Mouse (Mus musculus) heart, embryonic 11.5 days (tissue): ENCODE measurements around the gene Mras. TPM values are rescaled to one million over a fixed set of nuclear protein-coding genes. Genes with fewer than 3 reads are reported as not detected.

Source experiments
- ATAC-seq: fragments of 200-750 bp; cut with Nextera tagmentation; replicated peaks from 2 replicates; pipeline ENCODE4 v1.8.0; 2017; ENCODE audit warnings: moderate library complexity; ENCODE audit not compliant: insufficient number of reproducible peaks, low FRiP score, low TSS enrichment
- H3K27ac ChIP-seq: fragments of 300-500 bp; sonication (generic); 2 replicates; pipeline ENCODE4 v1.5.1; 2014; ENCODE audit warnings: mild to moderate bottlenecking, low read depth, low read length
- H3K27me3 ChIP-seq: fragments of 300-500 bp; sonication (generic); 2 replicates; pipeline ENCODE4 v1.6.1; 2014; ENCODE audit warnings: mild to moderate bottlenecking, low read length, mixed read lengths; ENCODE audit not compliant: control insufficient read depth, insufficient read depth
- H3K36me3 ChIP-seq: fragments of 300-500 bp; sonication (generic); 2 replicates; pipeline ENCODE4 v1.6.1; 2014; ENCODE audit warnings: mild to moderate bottlenecking, low read length, moderate library complexity, mixed read lengths; ENCODE audit not compliant: control insufficient read depth, insufficient read depth
- H3K4me1 ChIP-seq: fragments of 300-500 bp; sonication (generic); 2 replicates; pipeline ENCODE4 v1.6.1; 2014; ENCODE audit warnings: low read length; ENCODE audit not compliant: control insufficient read depth, insufficient read depth
- H3K4me2 ChIP-seq: fragments of 300-500 bp; sonication (generic); 2 replicates; pipeline ENCODE4 v1.6.1; 2014; ENCODE audit warnings: mild to moderate bottlenecking, moderate library complexity
- H3K4me3 ChIP-seq: fragments of 300-500 bp; sonication (generic); 2 replicates; pipeline ENCODE4 v1.5.1; 2014; ENCODE audit warnings: low read depth, low read length
- H3K9ac ChIP-seq: fragments of 300-500 bp; sonication (generic); 2 replicates; pipeline ENCODE4 v1.6.1; 2014; ENCODE audit warnings: mild to moderate bottlenecking, low read depth, low read length, moderate library complexity
- H3K9me3 ChIP-seq: fragments of 300-500 bp; sonication (generic); replicated peaks from 2 replicates; pipeline ENCODE4 v1.6.1; 2016; ENCODE audit warnings: low read length; ENCODE audit not compliant: control insufficient read depth
- WGBS: fragments of 180-500 bp; shearing (Covaris S2); extraction: QIAGEN DNeasy Blood & Tissue Kit; methylation state at CpG from one replicate; pipeline ENCODE4 v1.1.7; 2014; ENCODE audit not compliant: insufficient replicate concordance; 5-methylcytosine and 5-hydroxymethylcytosine counted together
- polyA plus RNA-seq: library from polyadenylated mRNA; unstranded; fragments of >200 nt; fragmentation: Nextera tagmentation; extraction: Ambion mirVana; gene quantifications from 2 replicates; pipeline ENCODE4 v1.2.1, GENCODE M21; 2014

Mras gene
- polyA plus RNA-seq, 1 experiment from 2014 or later, result 6.4 TPM

DNA sequence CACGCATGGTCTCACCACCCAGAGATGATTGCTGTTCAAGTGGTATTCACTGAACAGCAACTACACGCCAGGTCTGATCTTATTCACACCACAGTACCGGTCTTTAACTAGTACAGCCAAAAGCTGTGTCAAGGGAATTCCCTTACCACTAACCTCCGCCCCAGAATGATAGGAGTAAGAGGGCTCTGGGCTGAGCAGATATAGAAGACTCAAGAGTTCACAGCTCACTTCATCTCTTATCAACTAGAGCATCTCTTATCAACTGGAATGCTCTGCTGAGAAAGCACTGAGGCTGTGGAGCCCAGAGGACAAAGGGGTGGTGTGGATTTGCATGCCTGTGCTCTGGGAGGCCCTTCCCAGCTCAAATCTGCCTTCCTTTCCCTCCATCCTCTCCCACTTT lies 25.4 kb downstream of the Mras start:
- no peaks in the 10 kb centered on the region for H3K36me3 ChIP-seq
- H3K27ac ChIP-seq, result no peak overlapping the region
- no peak overlapping the region for H3K4me2 ChIP-seq
- no peak overlapping the region for H3K9ac ChIP-seq
- H3K4me1 ChIP-seq, result no peaks in the 10 kb centered on the region; the same call in none of the 2 replicates
- no peak for ATAC-seq
- H3K4me3 ChIP-seq, result no peak overlapping the region
- WGBS, result 64% methylated on average over 4 of the region's 4 CpGs
- H3K27me3 ChIP-seq, result no peaks in the 10 kb centered on the region
- H3K9me3 ChIP-seq, result no peaks in the 10 kb centered on the region

DNA sequence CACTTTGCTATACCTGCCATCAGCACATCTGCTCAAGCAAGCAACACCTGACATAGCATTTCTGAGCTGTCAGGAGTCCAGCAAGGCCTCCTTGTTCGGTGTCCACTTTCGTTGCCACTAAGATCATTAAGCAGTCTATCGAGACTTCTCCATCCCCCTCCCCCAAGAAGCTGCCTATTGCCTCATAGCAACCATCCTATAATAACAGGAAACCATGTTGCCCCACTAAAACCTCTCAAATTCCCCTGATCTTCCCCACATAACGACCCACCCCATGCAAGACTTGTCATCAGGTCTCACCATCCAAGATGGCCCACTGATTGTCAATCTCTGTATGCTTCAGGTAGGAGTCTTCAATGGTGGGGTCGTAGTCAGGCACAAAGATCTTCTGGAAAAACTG lies 26.1 kb downstream of the Mras start:
- H3K27me3 ChIP-seq, result no peaks in the 10 kb centered on the region
- no peak for ATAC-seq
- no peak overlapping the region for H3K4me3 ChIP-seq
- 76% methylated on average over 5 of the region's 5 CpGs for WGBS
- H3K27ac ChIP-seq, result no peak overlapping the region
- H3K9me3 ChIP-seq, result no peaks in the 10 kb centered on the region
- no peak overlapping the region for H3K4me2 ChIP-seq
- H3K36me3 ChIP-seq, result no peaks in the 10 kb centered on the region
- no peaks in the 10 kb centered on the region; the same call in 1 of the 2 replicates for H3K4me1 ChIP-seq
- H3K9ac ChIP-seq, result no peak overlapping the region

- no peak overlapping the region for H3K27ac ChIP-seq
- H3K27me3 ChIP-seq, result no peaks in the 10 kb centered on the region
- H3K36me3 ChIP-seq, result no peaks in the 10 kb centered on the region
- no peak for ATAC-seq
- H3K4me3 ChIP-seq, result no peak overlapping the region
- 62% methylated on average over 3 of the region's 3 CpGs for WGBS
- no peak overlapping the region for H3K9ac ChIP-seq
- no peaks in the 10 kb centered on the region; the same call in 1 of the 2 replicates for H3K4me1 ChIP-seq
- H3K9me3 ChIP-seq, result no peaks in the 10 kb centered on the region
- no peak overlapping the region for H3K4me2 ChIP-seq
These were observed 27.9 kb downstream of the Mras start for GRCm38 (mm10) chr9:99409280-99409679.

- no peak for ATAC-seq
- Histone ChIP-seq H3K4me1 (no peaks in the 10 kb centered on the region), H3K9me3 (no peaks in the 10 kb centered on the region), H3K9ac (no peak overlapping the region), H3K4me3 (no peak overlapping the region), H3K27ac (no peak overlapping the region), H3K4me2 (no peak overlapping the region), H3K27me3 (no peaks in the 10 kb centered on the region), H3K36me3 (no peaks in the 10 kb centered on the region)
- 82% methylated on average over 9 of the region's 9 CpGs for WGBS
These were observed 35.8 kb downstream of the Mras start for GRCm38 (mm10) chr9:99401288-99401974.

GRCm38 (mm10) chr9:99400781-99401180 lies 36.4 kb downstream of the Mras start:
- no peak overlapping the region for H3K27ac ChIP-seq
- H3K27me3 ChIP-seq, result no peaks in the 10 kb centered on the region
- no peaks in the 10 kb centered on the region for H3K36me3 ChIP-seq
- no peak overlapping the region for H3K4me2 ChIP-seq
- no peak overlapping the region for H3K4me3 ChIP-seq
- no peaks in the 10 kb centered on the region for H3K9me3 ChIP-seq
- H3K4me1 ChIP-seq, result no peaks in the 10 kb centered on the region; the same call in 1 of the 2 replicates
- ATAC-seq, result no peak
- WGBS, result 77% methylated on average over 6 of the region's 6 CpGs
- no peak overlapping the region for H3K9ac ChIP-seq

GRCm38 (mm10) chr9:99397056-99397815 lies 39.9 kb downstream of the Mras start:
- no peak overlapping the region for H3K4me3 ChIP-seq
- H3K27me3 ChIP-seq, result no peaks in the 10 kb centered on the region
- no peak overlapping the region for H3K9ac ChIP-seq
- no peaks in the 10 kb centered on the region; the same call in 1 of the 2 replicates for H3K4me1 ChIP-seq
- no peak overlapping the region for H3K4me2 ChIP-seq
- no peak overlapping the region for H3K27ac ChIP-seq
- H3K9me3 ChIP-seq, result no peaks in the 10 kb centered on the region
- 0 out of 2 replicates have a peak, but pooled peaks cover 4% of the 10 kb centered on the region for H3K36me3 ChIP-seq
- ATAC-seq, result no peak
- 74% methylated on average over 13 of the region's 13 CpGs for WGBS

- Histone ChIP-seq H3K9ac (no peak overlapping the region), H3K36me3 (0 out of 2 replicates have a peak, but pooled peaks cover 4% of the 10 kb centered on the region), H3K4me3 (no peak overlapping the region), H3K9me3 (no peaks in the 10 kb centered on the region), H3K4me1 (no peaks in the 10 kb centered on the region; the same call in 1 of the 2 replicates), H3K27me3 (no peaks in the 10 kb centered on the region), H3K4me2 (no peak overlapping the region), H3K27ac (no peak overlapping the region)
- ATAC-seq, result no peak; the same call in 1 of the 2 replicates
- 79% methylated on average over 11 of the region's 11 CpGs for WGBS
These were observed 42.8 kb downstream of the Mras start for GRCm38 (mm10) chr9:99394366-99394765.

DNA sequence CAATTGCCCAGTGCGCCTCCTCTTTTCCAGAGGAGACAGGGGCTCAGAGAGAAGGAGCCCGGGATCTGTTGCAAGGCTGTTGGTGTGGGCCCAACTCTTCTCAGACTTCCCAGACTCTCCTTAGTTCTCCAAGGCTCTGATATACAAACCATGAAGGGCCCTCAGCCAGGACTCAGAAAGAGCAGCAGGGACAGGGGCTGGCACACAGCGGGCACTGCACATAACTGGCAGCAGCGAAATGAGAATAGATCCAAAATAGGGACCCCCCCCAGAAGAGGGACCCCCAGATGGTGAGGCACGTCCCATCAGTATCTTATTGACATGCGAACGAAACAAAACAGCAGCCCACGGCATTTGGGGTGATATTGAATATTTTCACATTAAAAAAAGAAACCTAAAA lies 44.0 kb downstream of the Mras start:
- Histone ChIP-seq H3K9me3 (no peaks in the 10 kb centered on the region), H3K4me1 (no peaks in the 10 kb centered on the region; the same call in 1 of the 2 replicates), H3K27ac (no peak overlapping the region), H3K9ac (no peak overlapping the region), H3K36me3 (0 out of 2 replicates have a peak, but pooled peaks cover 4% of the 10 kb centered on the region), H3K4me3 (no peak overlapping the region), H3K27me3 (no peaks in the 10 kb centered on the region), H3K4me2 (no peak overlapping the region)
- 90% methylated on average over 8 of the region's 8 CpGs for WGBS
- ATAC-seq, result no peak
